Mouse (Mus musculus) CH12.LX (cell line): ENCODE data around the gene Anp32a. TPM values are rescaled to one million over a fixed set of nuclear protein-coding genes. Genes with fewer than 3 reads are reported as not detected.

Experiments used
- DNase-seq: peaks from one replicate; pipeline ENCODE4 v3.0.0-alpha.2; 2013; ENCODE audit errors: extremely low read depth
- H3K27ac ChIP-seq: 2 replicates; pipeline ENCODE4 v1.5.1; 2012; ENCODE audit warnings: low read depth, mild to moderate bottlenecking, control low read depth, moderate library complexity; ENCODE audit not compliant: insufficient read depth
- H3K27me3 ChIP-seq: replicated peaks from 2 replicates; pipeline ENCODE3; 2012; ENCODE audit warnings: inconsistent platforms
- H3K36me3 ChIP-seq, 2 experiments: replicated peaks in 1 of 2; 2 replicates each; pipeline versions ENCODE3 to v1.6.1; 2012; ENCODE audit warnings: inconsistent platforms in 1 of 2, low read length in 1 of 2, mild to moderate bottlenecking in 1 of 2, mixed read lengths in 1 of 2, moderate library complexity in 1 of 2; ENCODE audit not compliant: control insufficient read depth in 1 of 2, insufficient read depth in 1 of 2
- H3K4me1 ChIP-seq, 2 experiments: 2 replicates each; pipeline ENCODE4 v1.6.1; 2012; ENCODE audit warnings: inconsistent platforms in 1 of 2, moderate library complexity in 1 of 2; ENCODE audit not compliant: insufficient read depth in 2 of 2, control insufficient read depth in 1 of 2
- H3K4me2 ChIP-seq: 2 replicates; pipeline ENCODE4 v1.6.1; 2012; ENCODE audit warnings: low read depth, mild to moderate bottlenecking, control low read depth; ENCODE audit not compliant: poor library complexity, insufficient read depth, severe bottlenecking
- H3K4me3 ChIP-seq, 3 experiments: fragments of 150-350 bp in 1 of 3; sonication (generic) in 1 of 3; replicated peaks in 1 of 3; 2 replicates each; pipeline versions ENCODE3 to v1.5.1; 2011 to 2012; ENCODE audit warnings: low read depth in 2 of 3, low read length in 2 of 3, mild to moderate bottlenecking in 2 of 3, moderate library complexity in 2 of 3, control low read depth in 1 of 3, improper control_type of control experiment in 1 of 3, inconsistent platforms in 1 of 3, mixed read lengths in 1 of 3; ENCODE audit not compliant: poor library complexity in 1 of 3
- H3K79me2 ChIP-seq: replicated peaks from 2 replicates; pipeline ENCODE4 v1.6.1; 2012; ENCODE audit warnings: mild to moderate bottlenecking, moderate library complexity; ENCODE audit not compliant: control insufficient read depth, poor library complexity, insufficient read depth, severe bottlenecking; ENCODE audit errors: extremely low read depth
- H3K9ac ChIP-seq: 2 replicates; pipeline ENCODE4 v1.6.1; 2012; ENCODE audit warnings: low read depth, mild to moderate bottlenecking, control low read depth, moderate library complexity; ENCODE audit not compliant: insufficient read depth
- H3K9me3 ChIP-seq: replicated peaks from 2 replicates; pipeline ENCODE3; 2012; ENCODE audit warnings: low read length, inconsistent platforms, mixed read lengths
- BHLHE40 ChIP-seq: IDR thresholded peaks from 2 replicates; pipeline ENCODE4 v1.6.1; 2011; ENCODE audit warnings: mild to moderate bottlenecking, low read depth, low read length, improper control_type of control experiment
- CHD1 ChIP-seq: IDR thresholded peaks from 2 replicates; pipeline ENCODE4 v1.6.1; 2012; ENCODE audit warnings: low read depth, low read length, improper control_type of control experiment, inconsistent platforms
- CHD2 ChIP-seq: IDR thresholded peaks from 2 replicates; pipeline ENCODE4 v1.6.1; 2011; ENCODE audit warnings: low read length, improper control_type of control experiment
- E2F4 ChIP-seq: IDR thresholded peaks from 2 replicates; pipeline ENCODE4 v1.6.1; 2011; ENCODE audit warnings: low read depth, low read length, improper control_type of control experiment; ENCODE audit not compliant: insufficient replicate concordance
- ELF1 ChIP-seq: IDR thresholded peaks from 2 replicates; pipeline ENCODE4 v1.6.1; 2014; ENCODE audit warnings: low read depth, mild to moderate bottlenecking, inconsistent platforms, low read length, improper control_type of control experiment
- EP300 ChIP-seq: IDR thresholded peaks from 2 replicates; pipeline ENCODE4 v1.6.1; 2011; ENCODE audit warnings: low read length, improper control_type of control experiment
- GABPA ChIP-seq: IDR thresholded peaks from 2 replicates; pipeline ENCODE4 v1.6.1; 2012; ENCODE audit warnings: low read depth, low read length, improper control_type of control experiment, inconsistent platforms; ENCODE audit not compliant: insufficient replicate concordance
- IRF4 ChIP-seq: IDR thresholded peaks from 2 replicates; pipeline ENCODE4 v1.6.1; 2014; ENCODE audit warnings: low read depth, mild to moderate bottlenecking, inconsistent platforms, low read length, improper control_type of control experiment
- JUN ChIP-seq: IDR thresholded peaks from 2 replicates; pipeline ENCODE4 v1.6.1; 2011; ENCODE audit warnings: low read depth, mild to moderate bottlenecking, low read length, improper control_type of control experiment, moderate library complexity; ENCODE audit not compliant: insufficient read depth
- KAT2A ChIP-seq: IDR thresholded peaks from 2 replicates; pipeline ENCODE4 v1.6.1; 2012; ENCODE audit warnings: low read length, improper control_type of control experiment, inconsistent platforms; ENCODE audit not compliant: insufficient replicate concordance
- MAX ChIP-seq: IDR thresholded peaks from 2 replicates; pipeline ENCODE4 v1.6.1; 2011; ENCODE audit warnings: low read length, improper control_type of control experiment
- MAZ ChIP-seq: IDR thresholded peaks from 2 replicates; pipeline ENCODE4 v1.6.1; 2012; ENCODE audit warnings: low read depth, mild to moderate bottlenecking, inconsistent platforms, low read length, improper control_type of control experiment, moderate library complexity
- NRF1 ChIP-seq: IDR thresholded peaks from 2 replicates; pipeline ENCODE4 v1.6.1; 2014; ENCODE audit warnings: low read depth, mild to moderate bottlenecking, inconsistent platforms, low read length, improper control_type of control experiment, moderate library complexity
- PAX5 ChIP-seq: IDR thresholded peaks from 2 replicates; pipeline ENCODE4 v1.6.1; 2012; ENCODE audit warnings: low read length, inconsistent platforms, mixed read lengths
- POLR2A ChIP-seq: IDR thresholded peaks from 2 replicates; pipeline ENCODE4 v1.6.1; 2011; ENCODE audit warnings: low read depth, mild to moderate bottlenecking, improper control_type of control experiment, low read length
- POLR2AphosphoS2 ChIP-seq: IDR thresholded peaks from 2 replicates; pipeline ENCODE4 v1.6.1; 2011; ENCODE audit warnings: low read depth, low read length, improper control_type of control experiment
- RCOR1 ChIP-seq: conservative IDR thresholded peaks from 2 replicates; pipeline ENCODE4 v1.6.1; 2012; ENCODE audit warnings: low read depth, mild to moderate bottlenecking, inconsistent platforms, low read length, improper control_type of control experiment
- SMC3 ChIP-seq: IDR thresholded peaks from 2 replicates; pipeline ENCODE4 v1.6.1; 2011; ENCODE audit warnings: low read depth, low read length, improper control_type of control experiment
- TBP ChIP-seq: conservative IDR thresholded peaks from 2 replicates; pipeline ENCODE4 v1.6.1; 2011; ENCODE audit warnings: low read depth, low read length, improper control_type of control experiment
- TCF12 ChIP-seq: IDR thresholded peaks from 2 replicates; pipeline ENCODE4 v1.6.1; 2014; ENCODE audit warnings: low read depth, mild to moderate bottlenecking, inconsistent platforms, low read length, improper control_type of control experiment
- UBTF ChIP-seq: IDR thresholded peaks from 2 replicates; pipeline ENCODE4 v1.6.1; 2012; ENCODE audit warnings: low read depth, mild to moderate bottlenecking, inconsistent platforms, low read length, improper control_type of control experiment, moderate library complexity
- ZNF384 ChIP-seq: IDR thresholded peaks from 2 replicates; pipeline ENCODE4 v1.6.1; 2012; ENCODE audit warnings: low read depth, low read length, improper control_type of control experiment, inconsistent platforms
- dilution Hi-C: fragments of 300-500 bp; cut with MboI; formaldehyde crosslinking; loops from 2 replicates; pipeline ENCODE4 v1.14.3; 2020; ENCODE audit warnings: low sequenced_read_pairs; ENCODE audit not compliant: extremely low pct_unique_long_range_greater_than_20kb, extremely low pct_ligation_motif_present
- in situ Hi-C: fragments of 300-500 bp; cut with MboI; formaldehyde crosslinking; loops from 3 replicates; pipeline ENCODE4 v1.14.3; 2019; ENCODE audit warnings: low sequenced_read_pairs, low pct_ligation_motif_present, low pct_unique_long_range_greater_than_20kb, mixed read lengths
- polyA plus RNA-seq: library from polyadenylated mRNA; unstranded; fragments of >175 nt; gene quantifications from 2 replicates; pipeline ENCODE4 v1.2.1, GENCODE M21; 2012; ENCODE audit warnings: low read depth; ENCODE audit not compliant: insufficient read length
- total RNA-seq, 2 experiments: library from RNA; depleted of rRNA; stranded (reverse); fragments of 300-350 nt in 1 of 2; fragments of >200 nt in 1 of 2; gene quantifications; 2 replicates each; pipeline ENCODE4 v1.2.3; 2012 to 2014

Gene Anp32a
- total and polyA plus RNA-seq, 3 experiments: 585 to 1,207 (median 869) TPM

GRCm38 (mm10) chr9:62385062-62385461, 44.0 kb downstream of the Anp32a start:
- H3K4me1 ChIP-seq: peaks cover 4 to 16% of the 10 kb centered on the region in 2 experiments; a peak in 3 of 4 replicates
- dilution Hi-C loops: no loop called here

GRCm38 (mm10) chr9:62385727-62386518, 44.8 kb downstream of the Anp32a start:
- Histone ChIP-seq H3K4me1 (peaks cover 0 to 8% of the 10 kb centered on the region in 2 experiments; a peak in 2 of 4 replicates), H3K9ac (no peak overlapping the region), H3K4me3 (no peak overlapping the region), H3K27ac (no peak overlapping the region), H3K79me2 (no peaks in the 10 kb centered on the region), H3K27me3 (no peaks in the 10 kb centered on the region), H3K36me3 (peaks cover 0 to 6% of the 10 kb centered on the region in 2 experiments), H3K4me2 (no peak overlapping the region), H3K9me3 (no peaks in the 10 kb centered on the region)
- no peak for DNase-seq
- dilution Hi-C loops (no loop called here), in situ Hi-C loops (no loop called here)
- no peak for TF ChIP-seq EP300
- TF ChIP-seq ZNF384: no peak
- no peak for TF ChIP-seq IRF4
- TF ChIP-seq BHLHE40: no peak
- TF ChIP-seq JUN: no peak
- TF ChIP-seq SMC3: no peak
- no peak for TF ChIP-seq POLR2AphosphoS2
- no peak for TF ChIP-seq MAZ
- TF ChIP-seq E2F4: no peak

More at GRCm38 (mm10) chr9:62385062-62385461, 44.0 kb downstream of the Anp32a start:
- Histone ChIP-seq H3K36me3 (peaks cover 4 to 14% of the 10 kb centered on the region in 2 experiments), H3K9ac (no peak overlapping the region), H3K4me2 (no peak overlapping the region), H3K9me3 (no peaks in the 10 kb centered on the region), H3K27ac (no peak overlapping the region), H3K27me3 (no peaks in the 10 kb centered on the region), H3K4me3 (no peak overlapping the region), H3K79me2 (no peaks in the 10 kb centered on the region)
- DNase-seq: no peak
- TF ChIP-seq RCOR1 (no peak), MAX (no peak), PAX5 (no peak), SMC3 (no peak), GABPA (no peak), CHD2 (no peak), IRF4 (no peak), E2F4 (no peak), ZNF384 (no peak), NRF1 (no peak), POLR2AphosphoS2 (no peak), POLR2A (no peak), CHD1 (no peak), UBTF (no peak), KAT2A (no peak), TBP (no peak), TCF12 (no peak), ELF1 (no peak)
- in situ Hi-C loops: no loop called here
